Mouse (Mus musculus) heart, adult 18-20 months (tissue): Measurements from ENCODE around the gene Tex46. TPM values are rescaled to one million over a fixed set of nuclear protein-coding genes. Genes with fewer than 3 reads are reported as not detected.

Experiments
- DNase-seq, 2 experiments: peaks; one replicate each; pipeline ENCODE4 v3.0.0; 2021 to 2022; ENCODE audit warnings: mixed read lengths in 1 of 2
- long read RNA-seq, 2 experiments: library from polyadenylated mRNA; stranded (forward); transcript quantifications; one replicate each; pipeline ENCODE4 v2.0.0; 2021
- total RNA-seq, 2 experiments: library from RNA; stranded (reverse); gene quantifications; 2 replicates each; pipeline ENCODE4 v1.2.3; 2021

Gene Tex46
- not detected for total RNA-seq
- long read RNA-seq, experiment 1 = 0 reads
- long read RNA-seq, experiment 2 = 0 reads

DNA sequence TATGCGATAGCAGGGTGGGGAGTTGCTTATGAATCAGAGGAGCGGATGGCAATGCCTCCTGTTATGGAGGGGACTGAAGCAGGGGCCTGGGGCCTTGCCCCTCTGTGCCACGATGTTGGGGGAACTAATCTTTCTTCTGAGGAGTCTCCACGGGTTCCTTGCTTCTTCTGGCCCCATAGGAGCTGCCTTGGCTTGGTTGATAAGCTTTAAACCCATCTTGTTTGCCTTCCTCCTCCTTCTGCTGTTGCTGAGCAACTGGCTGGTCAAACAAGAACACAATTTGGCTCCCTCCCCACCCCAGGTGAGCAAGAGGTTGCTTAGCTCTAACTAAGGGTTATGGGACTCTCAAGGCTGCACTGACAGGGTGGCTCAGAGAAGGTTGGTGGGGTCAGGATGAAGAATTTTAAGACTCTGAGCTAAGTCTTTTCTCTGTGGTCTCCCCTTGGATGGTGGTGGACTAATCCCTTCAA, at the start of gene Tex46:
Tex46 (plus strand) TSS at position 51 of the 470 bp plus-strand sequence.
- no peak for DNase-seq

DNA sequence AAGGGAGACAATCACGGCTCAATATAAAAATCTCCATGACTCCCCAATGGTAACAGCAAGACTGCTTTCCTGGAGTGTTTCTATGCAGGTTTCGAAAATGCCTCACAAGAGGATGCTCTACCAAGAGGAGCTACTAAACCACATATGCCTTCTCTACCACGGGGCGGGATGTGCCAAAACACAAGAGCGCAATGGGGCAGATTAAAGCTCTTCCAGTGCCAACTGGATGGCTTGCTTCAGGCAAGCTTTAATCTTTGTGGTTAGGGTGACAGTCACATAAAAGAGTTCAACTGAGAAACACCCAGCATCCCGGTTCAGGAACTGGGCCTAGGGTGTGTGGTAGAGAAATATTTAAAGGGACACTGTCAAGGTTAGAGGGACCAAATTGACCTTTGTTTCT, 47.5 kb upstream of the Tex46 start:
- DNase-seq = no peak

DNA sequence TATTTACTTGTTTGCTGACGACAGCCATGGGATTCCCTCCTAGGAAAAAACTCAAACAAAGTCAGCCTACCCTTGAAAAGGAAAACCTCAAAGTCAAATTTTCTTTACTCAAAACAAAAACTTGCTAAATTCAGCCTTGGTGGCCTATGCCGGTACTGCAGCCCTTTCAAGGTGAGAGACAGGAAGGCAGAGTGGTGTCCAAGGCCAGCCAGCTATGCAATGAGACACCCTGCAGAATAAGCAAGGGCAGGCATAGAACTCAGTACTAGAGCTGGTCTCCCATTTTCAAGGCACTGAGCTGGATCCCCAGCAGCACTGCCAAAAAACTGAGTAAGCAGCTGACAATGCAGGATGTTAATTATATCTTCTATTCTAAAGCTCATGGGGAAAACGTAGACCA, 41.6 kb upstream of the Tex46 start:
- DNase-seq = no peak

DNA sequence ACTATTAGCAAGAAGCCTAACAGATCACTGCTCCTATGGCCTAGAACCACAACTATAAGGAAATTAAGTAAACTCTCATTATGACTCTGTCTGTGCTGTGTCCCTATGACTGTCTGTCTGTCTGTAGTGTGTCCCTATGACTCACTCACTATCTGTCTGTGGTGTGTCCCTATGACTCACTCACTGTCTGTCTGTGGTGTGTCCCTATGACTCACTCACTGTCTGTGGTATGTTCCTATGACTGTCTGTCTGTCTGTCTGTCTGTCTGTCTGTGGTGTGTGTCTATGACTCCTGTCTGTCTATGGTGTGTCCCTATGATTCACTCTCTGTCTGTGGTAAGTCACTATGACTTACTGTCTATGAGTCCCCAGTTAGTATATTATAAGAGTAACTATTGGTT, 40.2 kb upstream of the Tex46 start:
- no peak for DNase-seq

DNA sequence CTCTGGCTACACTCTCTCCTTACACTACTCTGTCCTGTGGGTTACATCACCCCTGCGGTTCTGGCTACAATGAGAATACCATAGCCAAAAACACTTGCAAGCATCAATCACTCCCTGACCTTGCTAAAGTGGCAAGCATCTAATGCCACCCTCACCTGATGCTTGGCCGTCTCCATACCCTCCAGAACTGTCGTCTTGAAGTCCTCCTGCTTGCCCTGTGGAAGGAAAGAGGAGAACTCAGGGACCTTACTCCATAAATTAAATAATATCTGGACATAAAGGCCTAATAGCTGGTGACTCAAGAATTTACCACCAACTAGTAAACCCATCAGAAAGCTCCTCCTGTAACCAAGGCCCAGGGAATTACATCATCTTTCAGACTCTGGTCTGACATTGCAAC, 28.4 kb upstream of the Tex46 start:
- DNase-seq = no peak

DNA sequence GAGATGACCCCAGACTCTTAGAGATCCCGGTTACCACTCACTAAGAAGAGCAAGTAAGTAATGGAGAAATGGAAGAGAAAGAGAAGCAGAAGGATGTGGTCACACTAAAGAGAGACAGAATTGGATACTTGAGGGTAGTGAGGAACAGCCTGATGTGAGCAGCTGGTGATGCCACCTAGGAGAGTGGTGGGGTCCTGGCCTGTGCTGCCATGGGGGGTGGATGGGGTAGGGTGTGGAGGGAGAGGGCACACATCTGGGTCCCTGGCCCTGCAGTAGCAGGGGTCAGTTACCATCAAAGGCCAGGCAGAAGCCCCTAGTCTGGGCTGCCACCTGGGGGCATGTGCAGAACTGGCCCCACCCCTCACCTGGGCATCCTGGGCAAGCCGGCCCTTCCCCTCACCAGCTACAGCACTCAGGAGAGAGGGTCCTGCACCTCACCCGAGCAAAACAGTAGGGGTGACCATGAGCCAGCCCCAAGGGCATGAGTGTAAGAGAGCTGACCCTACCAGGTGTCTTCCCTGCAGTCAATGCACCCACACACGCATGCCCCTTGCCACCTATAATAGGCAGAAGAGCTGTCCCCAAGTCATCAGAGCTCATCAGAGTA, 22.9 kb upstream of the Tex46 start:
- no peak for DNase-seq

DNA sequence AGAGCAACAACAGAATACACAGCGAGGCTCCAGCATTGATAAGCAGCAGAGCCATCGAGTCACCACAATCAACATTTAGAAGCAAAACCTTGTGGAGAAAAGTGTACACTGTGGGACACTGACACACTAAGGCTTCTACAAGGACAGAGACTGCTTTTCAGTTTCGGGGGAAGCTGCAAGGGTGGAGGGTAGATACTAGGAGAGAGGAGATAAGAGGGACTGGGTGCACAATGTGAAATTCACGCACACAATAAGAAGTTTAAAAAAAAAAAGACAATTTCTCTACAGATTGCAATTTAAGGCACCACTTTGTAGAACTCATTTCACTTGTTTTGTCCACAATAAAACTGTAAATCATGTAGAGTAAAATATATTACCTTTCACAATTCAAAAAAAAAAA, 22.2 kb upstream of the Tex46 start:
- no peak for DNase-seq

DNA sequence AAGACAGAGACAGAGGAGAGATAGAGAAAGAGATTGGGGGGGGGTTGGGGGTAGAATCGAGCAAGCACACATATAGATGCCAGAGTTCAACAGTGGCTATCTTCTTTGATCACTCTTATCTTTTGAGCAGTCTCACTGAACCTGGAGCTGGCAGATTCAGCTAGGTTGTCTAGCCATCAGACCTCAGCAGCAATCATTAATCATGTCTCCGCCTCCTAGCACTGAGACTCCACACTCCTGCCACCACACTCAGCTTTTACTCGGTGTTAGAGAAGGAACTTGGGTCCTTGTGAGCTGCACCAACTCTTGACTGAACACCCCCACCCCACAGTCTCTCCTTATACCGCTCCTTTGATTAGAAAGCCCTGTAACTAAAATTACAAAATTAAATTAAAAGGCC, 18.1 kb upstream of the Tex46 start:
- DNase-seq = no peak

DNA sequence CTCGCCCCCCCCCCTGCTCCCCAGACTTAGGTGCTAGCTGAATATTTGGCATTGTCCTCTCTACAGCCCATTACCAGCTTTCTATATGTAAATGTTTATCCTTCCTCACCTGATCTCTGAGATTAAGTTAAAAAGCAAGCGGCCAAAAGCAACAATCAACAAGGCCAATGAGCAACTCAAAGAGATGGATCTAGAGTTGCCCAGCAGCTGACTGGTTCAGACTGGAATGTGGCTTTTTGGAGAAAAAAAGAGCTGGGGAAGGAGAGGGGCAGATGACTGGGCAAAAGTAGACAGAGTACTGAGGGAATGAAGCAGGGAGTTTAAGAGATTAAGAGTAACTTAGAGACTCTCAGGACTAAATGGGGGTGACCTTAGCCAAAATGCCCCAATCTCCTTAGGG, 16.2 kb upstream of the Tex46 start:
- no peak for DNase-seq

DNA sequence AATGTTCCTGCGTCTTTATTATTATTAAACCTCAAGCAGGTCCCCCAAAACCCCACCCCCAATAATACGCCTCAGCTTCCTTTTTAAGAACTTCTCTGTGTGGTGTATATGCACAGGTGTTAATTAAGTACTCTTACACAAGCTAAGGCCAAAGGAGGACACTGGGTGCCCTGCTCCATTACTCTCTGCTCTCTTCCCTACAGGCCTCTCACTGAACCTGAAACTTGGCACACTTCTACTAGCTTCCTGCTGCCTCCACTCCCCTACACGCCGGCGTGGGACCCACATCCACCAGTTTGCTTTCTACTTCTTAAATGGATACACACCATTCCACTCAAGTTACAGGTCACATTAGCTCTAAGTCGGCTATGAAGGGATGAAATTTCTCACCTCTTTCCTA, 15.0 kb upstream of the Tex46 start:
- no peak for DNase-seq

DNA sequence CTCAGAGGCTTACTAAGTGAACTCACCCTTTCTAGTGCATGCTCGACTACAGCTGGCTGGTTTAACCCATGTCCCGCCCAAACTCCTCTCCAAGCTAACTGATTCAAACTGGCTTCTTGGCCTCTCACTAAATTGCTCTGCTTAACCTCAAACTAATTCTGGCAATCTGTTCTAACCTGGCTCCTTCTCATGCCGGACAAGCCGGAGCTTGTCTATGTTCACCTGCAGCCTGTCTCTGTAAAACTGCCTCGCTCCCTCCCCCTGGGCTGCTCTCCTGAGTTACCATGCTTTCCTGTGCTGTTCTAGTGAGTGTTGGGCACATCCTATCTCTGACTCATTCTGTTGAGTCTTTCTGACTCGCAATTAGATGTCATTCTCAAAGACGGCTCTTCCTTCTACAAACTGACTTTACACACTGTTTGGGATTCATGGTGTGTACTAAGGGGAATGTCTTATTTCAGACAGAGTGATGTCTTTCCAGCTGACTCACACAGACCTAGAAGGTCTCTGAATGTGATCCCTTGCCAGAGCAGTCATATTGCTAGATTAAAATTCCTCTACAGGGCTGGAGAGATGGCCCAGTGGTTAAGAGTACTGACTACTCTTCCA, 11.9 kb upstream of the Tex46 start:
- no peak for DNase-seq

DNA sequence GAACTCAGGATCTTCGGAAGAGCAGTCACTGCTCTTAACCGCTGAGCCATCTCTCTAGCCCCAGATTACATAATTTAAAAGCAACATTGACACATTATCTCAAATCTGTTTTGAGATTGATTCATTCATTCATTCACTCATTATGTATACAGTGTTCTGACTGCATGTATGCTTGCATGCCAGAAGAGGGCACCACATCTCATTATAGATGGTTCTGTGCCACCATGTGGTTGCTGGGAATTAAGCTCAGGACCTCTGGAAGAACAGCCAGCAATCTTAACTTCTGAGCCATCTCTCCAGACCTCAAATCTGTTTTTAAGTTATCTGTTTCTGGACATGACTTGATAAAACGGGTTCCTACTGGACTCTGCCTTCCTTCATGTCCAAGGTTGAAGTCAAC, 10.4 kb upstream of the Tex46 start:
- DNase-seq = no peak

DNA sequence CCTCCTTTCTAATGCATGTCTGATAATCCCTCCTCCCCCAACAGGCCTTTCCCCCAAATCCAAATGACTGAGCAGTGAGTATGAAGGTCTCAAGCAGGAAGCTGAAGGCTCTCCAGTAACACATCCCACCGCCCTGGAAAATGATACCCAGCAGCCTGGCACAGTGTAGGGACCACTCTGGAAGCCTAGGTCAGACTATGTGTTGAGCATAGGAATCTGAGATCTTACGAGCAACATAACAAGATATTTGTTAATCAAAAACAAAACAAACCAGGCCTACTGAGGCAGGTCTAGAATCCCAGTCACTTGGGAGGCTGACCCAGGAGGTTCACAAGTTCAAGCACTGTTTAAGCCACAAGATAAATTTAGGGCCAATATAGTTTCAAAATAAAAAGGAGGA, 9.7 kb upstream of the Tex46 start:
- no peak for DNase-seq

DNA sequence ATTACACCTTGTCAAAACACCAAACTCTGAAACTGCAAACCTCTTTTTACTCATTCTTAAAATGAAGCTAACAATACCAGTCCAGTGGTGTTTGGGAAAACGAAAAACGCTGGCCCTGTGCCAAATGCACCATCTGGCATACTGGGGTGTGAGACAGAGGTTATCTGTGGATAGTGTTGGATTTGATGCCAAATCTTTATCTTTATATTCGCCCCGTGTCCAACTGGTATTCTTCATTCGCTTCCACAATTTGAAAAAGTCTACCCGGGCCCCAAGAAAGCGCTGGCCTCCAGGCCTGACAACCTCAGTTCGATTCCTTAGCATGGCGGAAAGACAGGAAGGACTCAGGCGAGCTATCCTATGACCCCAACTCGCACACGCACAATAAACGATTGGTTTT, 8.8 kb upstream of the Tex46 start:
- DNase-seq = peak; percentile 46 to 66

DNA sequence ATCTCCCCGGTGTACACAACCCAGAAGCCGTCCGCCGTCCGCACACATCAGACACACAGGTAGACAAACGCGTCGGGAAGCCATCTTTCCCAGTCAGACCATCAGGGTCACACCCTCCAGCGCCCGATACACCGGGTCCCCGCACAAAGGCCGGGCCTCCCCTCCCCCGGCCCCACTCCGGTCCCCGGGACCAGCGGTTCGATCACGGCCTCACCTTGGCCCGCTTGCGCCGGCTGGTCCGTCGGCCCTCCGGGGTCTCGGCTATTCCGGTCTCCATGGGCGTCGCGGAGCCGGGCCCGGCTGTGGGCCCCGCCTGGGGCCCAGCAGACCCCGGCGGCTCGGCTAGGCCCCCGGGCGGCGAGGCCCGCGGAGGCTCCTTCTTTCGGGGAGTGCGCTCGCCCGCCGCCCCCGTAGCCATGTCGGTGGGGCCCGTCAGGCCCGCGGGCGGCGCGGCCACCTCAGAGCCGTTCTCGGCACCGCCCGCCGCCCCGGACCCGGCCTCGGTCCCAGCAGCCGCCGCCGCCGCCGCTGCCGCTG, 8.2 kb upstream of the Tex46 start:
- peak; percentile 36 to 61 for DNase-seq

DNA sequence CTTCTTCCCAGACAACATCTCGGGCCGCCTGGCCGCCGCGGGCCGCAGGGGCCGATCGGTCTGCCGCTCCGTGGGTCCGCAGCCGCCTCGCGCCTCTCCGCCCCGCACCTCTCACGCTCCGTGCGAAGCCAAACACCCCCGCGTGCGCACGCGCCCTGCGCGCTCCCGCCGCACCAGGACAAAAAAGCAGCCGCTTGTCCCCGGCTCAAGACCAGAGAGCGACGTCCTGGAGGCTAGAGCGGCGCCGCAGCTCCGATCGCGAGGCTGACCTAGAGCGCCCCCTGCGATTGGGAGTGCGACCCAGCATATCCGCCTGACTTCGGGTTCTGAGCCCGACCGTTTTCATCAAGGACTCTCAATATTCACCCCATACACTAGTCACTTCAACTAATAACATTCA, 7.7 kb upstream of the Tex46 start, which contains the start of gene Kdm1a:
Kdm1a (minus strand) TSS at position 156 of the 400 bp plus-strand sequence.
- peak; percentile 95 to 97 for DNase-seq

DNA sequence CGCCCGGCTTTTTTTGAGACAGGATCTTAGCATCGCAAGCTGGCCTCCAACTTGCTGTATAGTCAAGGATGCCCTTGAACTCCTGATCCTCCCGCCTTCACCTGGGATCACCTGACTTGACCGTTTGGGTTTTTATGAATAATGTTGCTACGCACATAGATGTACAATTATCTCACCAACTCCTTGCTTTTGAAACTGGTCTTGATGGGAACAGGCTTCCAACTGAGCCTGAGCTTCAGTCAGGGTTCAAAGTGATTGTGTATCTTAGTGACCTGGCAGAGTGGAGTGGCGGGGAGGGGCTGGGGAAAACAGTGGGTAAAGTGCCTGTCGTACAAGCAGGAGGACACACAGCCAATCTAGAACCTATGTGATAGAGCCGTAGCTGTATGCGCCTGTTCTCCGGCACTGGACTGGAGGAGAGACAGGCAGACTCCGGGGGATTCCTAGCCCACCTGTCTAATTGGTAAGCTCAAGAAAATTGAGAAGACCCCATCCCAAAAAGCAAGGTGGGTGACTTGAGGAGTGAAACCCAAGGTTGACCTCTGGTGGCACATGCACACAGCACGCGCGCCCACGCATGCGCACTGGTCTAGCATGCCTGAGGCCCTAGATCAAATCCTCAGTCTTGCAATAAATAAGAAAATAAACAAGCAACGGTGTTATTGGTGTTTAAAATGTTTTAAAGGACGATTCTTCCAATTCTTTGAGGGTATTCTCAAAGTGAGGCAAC, 4.3 kb upstream of the Tex46 start:
- DNase-seq = no peak

DNA sequence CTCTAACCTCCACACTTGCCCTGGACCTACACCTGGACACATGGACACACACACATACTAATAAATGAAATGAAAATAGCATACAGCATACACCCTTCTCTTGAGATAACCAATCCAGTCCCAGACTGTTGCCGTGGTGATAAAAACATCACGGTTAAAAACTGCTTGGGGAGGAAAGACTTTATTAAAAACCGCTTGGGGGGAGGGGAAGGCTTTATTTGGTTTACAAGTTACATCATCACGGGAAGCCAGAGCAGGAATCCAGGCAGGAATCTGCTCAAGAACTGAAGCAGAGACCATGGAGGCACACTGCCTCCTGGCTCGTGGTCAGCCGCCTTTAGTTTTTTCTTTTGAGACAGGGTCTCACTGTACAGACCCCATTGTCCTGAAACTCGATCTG, 3.4 kb downstream of the Tex46 start:
- DNase-seq = no peak

DNA sequence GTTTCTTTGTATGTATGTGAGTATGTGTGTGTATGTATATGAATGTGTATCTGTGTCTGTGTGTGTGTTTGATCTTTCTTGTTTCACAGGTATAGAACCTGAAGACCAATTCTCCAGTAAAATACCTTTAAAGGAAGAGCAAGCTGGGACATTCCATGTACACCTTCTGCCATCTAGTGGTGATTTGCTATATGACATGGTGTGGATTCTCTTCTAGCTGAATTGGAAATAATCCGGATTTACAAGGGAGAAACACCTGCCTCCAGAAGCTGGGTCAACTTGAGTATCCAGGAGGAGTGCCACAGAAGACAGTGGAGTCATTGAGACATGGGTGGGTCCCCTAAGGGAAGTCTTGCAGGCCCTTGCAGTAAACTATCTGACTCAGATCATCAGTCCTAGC, 11.1 kb downstream of the Tex46 start:
- peak; percentile 21 to 76 for DNase-seq

DNA sequence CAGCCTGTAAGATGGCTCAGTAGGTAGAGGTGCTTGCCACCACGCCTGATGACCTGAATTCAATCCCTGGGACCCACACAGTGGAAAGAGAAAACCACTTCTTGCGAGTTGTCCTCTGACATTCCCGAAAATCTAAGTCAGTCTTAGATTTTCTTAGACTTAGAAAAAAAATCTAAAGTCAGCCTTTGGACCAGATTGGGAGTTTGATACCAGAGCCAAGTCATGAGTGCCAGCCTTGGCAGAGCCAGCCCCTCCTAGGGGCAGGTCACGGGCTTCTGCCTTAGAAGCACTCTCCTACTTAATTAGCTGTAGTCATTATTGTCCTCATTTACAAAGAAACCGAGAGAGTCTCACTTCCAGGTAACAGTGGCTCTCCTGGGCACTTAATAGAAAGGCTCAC, 11.7 kb downstream of the Tex46 start:
- no peak for DNase-seq

DNA sequence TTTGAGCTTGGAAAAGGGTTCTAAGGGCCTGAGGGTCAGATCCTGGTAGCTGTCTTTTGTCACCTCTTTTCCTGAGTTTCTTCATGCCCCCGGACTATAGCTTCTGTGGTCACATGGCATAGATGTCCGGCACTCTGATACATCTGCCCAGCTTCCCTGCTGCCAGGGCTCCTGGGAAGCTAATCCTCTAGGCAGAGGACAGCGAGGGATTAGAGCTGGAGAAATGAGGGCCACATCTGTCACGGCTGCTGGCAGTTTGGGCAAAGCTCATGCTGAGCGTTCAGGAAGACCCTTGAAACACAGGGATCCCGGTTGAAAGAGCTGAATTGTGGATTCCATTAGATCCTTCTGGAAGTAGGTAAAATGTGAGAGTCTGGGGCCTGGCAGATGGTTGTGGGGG, 12.2 kb downstream of the Tex46 start, which contains the start of gene Lactbl1:
Lactbl1 (plus strand) TSS at position 234 of the 400 bp plus-strand sequence.
- no peak for DNase-seq

DNA sequence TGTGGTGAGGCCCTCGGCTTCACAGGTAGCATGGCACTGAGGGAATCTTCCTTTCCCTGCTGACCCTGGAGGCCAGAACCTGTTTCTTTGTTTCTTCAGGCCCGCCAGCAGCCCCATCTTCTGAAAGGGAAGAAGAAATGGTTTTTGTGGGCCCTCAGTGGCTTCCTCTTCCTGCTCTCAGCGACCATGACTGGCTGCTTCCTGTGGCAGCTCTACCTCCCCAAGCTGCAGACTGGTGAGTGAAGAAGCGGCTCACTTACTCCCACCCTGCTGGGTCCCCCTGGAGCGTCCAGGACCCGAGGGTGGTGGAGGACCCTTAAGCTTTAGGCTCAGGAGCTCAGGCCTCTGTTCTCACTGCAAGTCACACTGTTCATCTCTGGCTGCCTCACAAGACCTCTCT, 16.4 kb downstream of the Tex46 start:
- DNase-seq = no peak
